Mouse (Mus musculus): ENCODE results near the gene Snap25. TPM values are rescaled to one million over a fixed set of nuclear protein-coding genes. Genes with fewer than 3 reads are reported as not detected.
A peak's percentile ranks its signal among the peaks of the same experiment; 100 is the strongest.

Gene Snap25
- polyA plus RNA-seq (2015; fragmentation: Nextera tagmentation; extraction: Ambion mirVana), result 224 and 276 TPM in 2 replicates

DNA sequence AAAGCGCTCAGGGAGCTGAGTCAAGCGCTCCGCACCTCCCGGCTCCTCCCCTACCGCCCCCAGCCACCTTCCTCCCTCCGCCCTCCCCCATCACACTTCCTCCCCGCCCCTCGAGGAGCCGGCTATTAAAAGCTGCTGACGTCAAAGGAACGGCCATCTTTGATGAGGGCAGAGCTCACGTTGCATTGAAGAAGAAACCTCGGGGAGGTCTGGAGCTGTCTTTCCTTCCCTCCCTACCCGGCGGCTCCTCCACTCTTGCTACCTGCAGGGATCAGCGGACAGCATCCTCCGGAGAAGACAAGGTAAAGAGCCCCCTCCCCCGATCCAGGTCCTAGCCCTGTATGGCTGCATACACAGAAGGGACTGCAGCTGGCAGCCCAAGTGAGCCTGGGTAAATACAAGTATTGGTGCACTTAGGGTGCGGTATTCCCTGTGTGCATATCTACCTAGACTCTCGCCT, at the start of gene Snap25:
Snap25 (plus strand) TSS at position 155 of the 460 bp plus-strand sequence.
- peak within 1 kb of the TSS; percentile 89 for H3K27ac ChIP-seq (replicated peaks)
- H3K4me3 ChIP-seq, result peak within 1 kb of the TSS; percentile 60
- H3K9ac ChIP-seq, result peak within 1 kb of the TSS; percentile 87
- H3K27me3 ChIP-seq, result no peaks in the 10 kb centered on the region
- peaks cover 36% of the 10 kb centered on the region for H3K4me1 ChIP-seq (replicated peaks)
- H3K36me3 ChIP-seq, result no peaks in the 10 kb centered on the region
- 1% methylated on average over 19 of the region's 20 CpGs for WGBS
- H3K4me2 ChIP-seq, result peak within 1 kb of the TSS; percentile 79
- H3K9me3 ChIP-seq, result no peaks in the 10 kb centered on the region
- peak; percentile 88 for ATAC-seq (ENCODE audit: low FRiP score, low read depth)

- Histone ChIP-seq H3K9me3 (no peaks in the 10 kb centered on the region), H3K27ac (replicated peaks) (no peak overlapping the region), H3K9ac (no peak overlapping the region), H3K36me3 (no peaks in the 10 kb centered on the region), H3K4me2 (no peak overlapping the region), H3K27me3 (no peaks in the 10 kb centered on the region), H3K4me1 (replicated peaks) (peaks cover 10% of the 10 kb centered on the region), H3K4me3 (no peak overlapping the region)
- WGBS, result 85% methylated on average over 1 of the region's 1 CpGs
- ATAC-seq (ENCODE audit: low FRiP score, low read depth), result no peak
These were observed 46.3 kb upstream of the Snap25 start for GRCm38 (mm10) chr2:136666951-136667350.

DNA sequence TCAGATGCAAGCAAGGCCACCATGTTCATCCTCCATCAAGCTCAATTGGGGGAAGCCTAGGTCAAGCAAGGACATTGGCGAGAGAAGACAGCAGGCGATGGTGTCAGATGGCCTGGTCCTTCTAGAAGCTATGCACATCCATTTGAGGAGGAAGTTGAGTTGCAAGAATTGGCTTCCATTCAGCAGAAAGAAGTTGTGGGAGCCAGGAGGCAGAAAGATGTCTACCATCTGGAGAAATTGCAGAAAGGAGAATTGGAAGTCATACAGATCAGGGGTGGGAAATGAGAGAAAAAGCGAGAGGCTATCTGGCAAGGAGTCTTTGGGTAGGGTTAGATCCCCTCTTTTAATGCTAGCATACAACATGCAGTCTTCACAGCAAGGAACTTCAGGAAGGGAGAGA, 44.1 kb upstream of the Snap25 start:
- H3K36me3 ChIP-seq, result no peaks in the 10 kb centered on the region
- no peak for ATAC-seq (ENCODE audit: low FRiP score, low read depth)
- no peak overlapping the region for H3K27ac ChIP-seq (replicated peaks)
- H3K9me3 ChIP-seq, result no peaks in the 10 kb centered on the region
- H3K4me2 ChIP-seq, result no peak overlapping the region
- H3K27me3 ChIP-seq, result no peaks in the 10 kb centered on the region
- H3K4me1 ChIP-seq (replicated peaks), result peaks cover 10% of the 10 kb centered on the region
- H3K9ac ChIP-seq, result no peak overlapping the region
- no peak overlapping the region for H3K4me3 ChIP-seq
- 92% methylated on average over 3 of the region's 3 CpGs for WGBS

- Histone ChIP-seq H3K27ac (replicated peaks) (no peak overlapping the region), H3K4me3 (no peak overlapping the region), H3K9ac (no peak overlapping the region), H3K9me3 (no peaks in the 10 kb centered on the region), H3K4me1 (replicated peaks) (peaks cover 10% of the 10 kb centered on the region), H3K4me2 (no peak overlapping the region), H3K27me3 (no peaks in the 10 kb centered on the region), H3K36me3 (no peaks in the 10 kb centered on the region)
- 86% methylated on average over 3 of the region's 3 CpGs for WGBS
- ATAC-seq (ENCODE audit: low FRiP score, low read depth), result no peak
These were observed 43.6 kb upstream of the Snap25 start for GRCm38 (mm10) chr2:136669665-136670064.

DNA sequence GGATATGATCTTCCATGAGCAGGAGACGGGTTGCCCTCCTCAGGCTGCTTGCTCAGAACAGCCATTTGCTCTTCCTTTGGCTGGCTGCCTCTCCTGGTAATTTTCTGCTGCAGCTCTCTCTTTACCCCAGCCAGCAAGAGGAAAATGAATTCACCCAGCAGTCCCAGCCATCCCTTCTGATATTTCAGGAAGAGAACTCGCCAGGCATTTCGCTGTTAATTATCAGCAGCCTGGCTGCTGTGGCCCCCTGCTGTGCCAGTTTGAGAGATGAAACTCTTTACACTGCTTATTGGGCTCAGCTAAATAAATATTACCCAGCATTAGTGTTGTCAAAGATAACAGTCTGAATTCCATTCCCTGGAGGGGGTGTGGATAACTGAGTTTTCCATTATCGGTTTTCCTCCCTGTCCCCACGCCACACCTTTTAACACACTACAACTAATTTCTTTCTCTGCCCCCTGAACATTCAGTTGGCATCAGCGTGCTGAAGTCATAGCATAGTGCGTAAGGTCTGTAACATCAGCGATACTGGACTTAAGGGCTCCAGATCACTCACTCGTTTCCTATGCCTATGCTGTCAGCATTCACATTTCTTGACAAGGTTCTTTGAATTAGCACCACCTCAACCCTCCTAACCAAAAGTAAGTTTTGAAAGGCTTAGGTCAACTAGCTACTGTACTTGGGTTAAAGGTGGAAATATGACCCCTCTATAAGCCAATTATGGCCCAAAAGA, 42.5 kb upstream of the Snap25 start:
- Histone ChIP-seq H3K27me3 (no peaks in the 10 kb centered on the region), H3K36me3 (no peaks in the 10 kb centered on the region), H3K27ac (replicated peaks) (peak overlapping the region; percentile 72), H3K4me1 (replicated peaks) (peaks cover 10% of the 10 kb centered on the region), H3K9ac (no peak overlapping the region), H3K4me3 (peak overlapping the region; percentile 7; the same call in 1 of the 2 replicates), H3K4me2 (peak overlapping the region; percentile 37), H3K9me3 (no peaks in the 10 kb centered on the region)
- ATAC-seq (ENCODE audit: low FRiP score, low read depth), result peak; percentile 85
- 35% methylated on average over 9 of the region's 9 CpGs for WGBS

- H3K36me3 ChIP-seq, result no peaks in the 10 kb centered on the region
- H3K9me3 ChIP-seq, result no peaks in the 10 kb centered on the region
- H3K4me3 ChIP-seq, result no peak overlapping the region
- H3K9ac ChIP-seq, result no peak overlapping the region
- H3K27ac ChIP-seq (replicated peaks), result no peak overlapping the region
- WGBS, result 67% methylated on average over 4 of the region's 4 CpGs
- peaks cover 25% of the 10 kb centered on the region for H3K4me1 ChIP-seq (replicated peaks)
- no peak for ATAC-seq (ENCODE audit: low FRiP score, low read depth)
- H3K4me2 ChIP-seq, result no peak overlapping the region
- no peaks in the 10 kb centered on the region for H3K27me3 ChIP-seq
These were observed 39.0 kb upstream of the Snap25 start for GRCm38 (mm10) chr2:136674077-136674757.

- H3K9me3 ChIP-seq, result no peaks in the 10 kb centered on the region
These were observed 37.1 kb upstream of the Snap25 start for GRCm38 (mm10) chr2:136676196-136676595.

GRCm38 (mm10) chr2:136676918-136677445, 36.3 kb upstream of the Snap25 start:
- H3K27ac ChIP-seq (replicated peaks), result no peak overlapping the region

More at GRCm38 (mm10) chr2:136676196-136676595, 37.1 kb upstream of the Snap25 start:
- H3K4me3 ChIP-seq, result no peak overlapping the region
- no peaks in the 10 kb centered on the region for H3K27me3 ChIP-seq
- peaks cover 24% of the 10 kb centered on the region for H3K4me1 ChIP-seq (replicated peaks)
- H3K36me3 ChIP-seq, result no peaks in the 10 kb centered on the region
- H3K9ac ChIP-seq, result no peak overlapping the region
- 84% methylated on average over 2 of the region's 2 CpGs for WGBS
- no peak for ATAC-seq (ENCODE audit: low FRiP score, low read depth)
- no peak overlapping the region for H3K27ac ChIP-seq (replicated peaks)
- no peak overlapping the region for H3K4me2 ChIP-seq

DNA sequence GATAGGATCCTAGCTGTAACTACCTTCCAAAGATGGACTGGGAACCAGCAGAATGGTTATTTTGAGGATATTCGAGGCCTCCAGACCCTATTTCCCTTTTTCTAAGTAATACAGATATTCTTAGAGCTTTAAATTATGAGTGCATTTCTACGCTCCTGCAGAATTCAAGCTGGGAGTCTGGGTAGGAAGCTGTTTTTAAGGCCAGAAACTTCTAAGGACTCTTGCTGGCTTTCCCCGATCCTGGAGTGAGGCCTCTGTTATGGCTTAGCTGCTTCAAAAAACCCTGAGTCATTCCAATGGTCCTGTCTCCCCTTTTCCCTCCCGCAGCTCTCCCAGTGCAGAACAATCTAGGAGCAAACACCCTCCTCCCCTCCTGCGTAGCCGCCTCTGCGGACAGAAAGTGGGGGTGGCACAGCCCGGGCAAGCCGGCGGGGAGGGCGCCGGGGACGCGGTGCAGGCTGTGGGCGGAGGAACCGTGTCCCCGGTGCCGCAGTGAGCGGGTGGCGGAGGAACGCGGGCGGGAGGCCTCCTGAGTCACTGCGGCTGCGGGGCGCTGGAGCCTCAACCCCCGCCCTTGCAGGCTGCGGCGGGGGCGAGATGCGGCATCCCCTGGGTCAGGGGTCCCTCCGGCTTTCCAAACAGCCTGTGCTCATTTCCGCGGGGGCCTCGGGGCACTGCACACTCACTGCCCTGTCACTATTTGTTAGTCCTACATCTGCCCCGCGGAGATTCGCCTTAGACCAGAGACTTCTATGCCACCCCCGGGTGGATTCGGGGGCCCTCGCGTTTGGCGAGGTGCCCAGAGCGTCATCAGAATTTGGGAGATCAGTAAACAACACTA, 34.7 kb upstream of the Snap25 start:
- peak; percentile 85 for ATAC-seq (ENCODE audit: low FRiP score, low read depth)

More at GRCm38 (mm10) chr2:136676918-136677445, 36.3 kb upstream of the Snap25 start:
- no peak overlapping the region for H3K4me3 ChIP-seq
- H3K4me1 ChIP-seq (replicated peaks), result peaks cover 24% of the 10 kb centered on the region
- no peak overlapping the region for H3K9ac ChIP-seq
- WGBS, result 79% methylated on average over 8 of the region's 8 CpGs
- H3K4me2 ChIP-seq, result no peak overlapping the region
- ATAC-seq (ENCODE audit: low FRiP score, low read depth), result no peak
- H3K9me3 ChIP-seq, result no peaks in the 10 kb centered on the region
- H3K36me3 ChIP-seq, result no peaks in the 10 kb centered on the region
- H3K27me3 ChIP-seq, result no peaks in the 10 kb centered on the region

DNA sequence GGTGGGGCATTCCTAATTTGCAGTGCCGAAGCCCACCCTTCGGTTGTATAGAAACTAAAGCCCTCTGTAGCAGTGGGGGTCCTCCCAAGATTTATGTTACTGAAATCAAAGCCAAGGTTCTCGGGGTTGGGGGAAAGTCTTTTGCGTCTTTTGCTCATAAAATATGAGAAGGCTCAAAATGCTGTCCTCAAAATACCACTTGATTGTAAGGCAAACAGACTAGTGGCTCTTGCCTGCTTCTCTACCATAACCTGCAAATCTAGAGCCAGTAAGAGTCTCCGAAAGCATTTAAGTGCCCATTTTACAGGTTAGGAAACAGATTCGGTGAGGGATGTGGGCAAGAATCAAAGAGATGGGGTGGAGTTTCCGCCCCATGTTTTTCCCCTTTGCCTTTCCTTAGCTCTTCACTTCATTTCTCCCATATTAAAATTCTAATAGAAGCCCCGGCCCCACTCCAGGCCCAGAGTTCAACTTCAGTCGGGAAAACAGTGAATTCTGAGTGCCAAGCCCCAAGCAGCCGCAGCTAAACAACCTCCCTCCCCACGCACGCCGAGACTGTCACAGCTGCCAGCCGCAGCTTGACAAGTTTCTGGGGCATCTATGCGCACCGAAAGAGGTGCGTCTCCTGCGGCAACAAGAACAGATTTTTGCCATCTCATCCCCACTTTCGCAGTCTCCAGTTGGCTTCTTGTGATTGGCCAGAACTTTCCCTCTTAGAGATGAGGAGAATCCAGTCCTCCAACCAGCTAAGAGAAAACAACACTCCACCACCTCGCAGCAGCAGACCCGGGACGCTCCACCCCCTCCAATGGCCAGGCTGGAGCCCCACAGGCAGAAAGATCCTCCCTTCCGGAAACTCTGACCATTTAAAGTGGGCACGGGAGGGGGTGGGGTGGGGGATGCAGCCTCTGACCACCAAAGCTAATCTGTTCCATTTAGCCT, 33.7 kb upstream of the Snap25 start:
- WGBS, result under 1% methylated on average over 24 of the region's 24 CpGs
- Histone ChIP-seq H3K27ac (replicated peaks) (peak overlapping the region; percentile 73), H3K9ac (peak overlapping the region; percentile 58), H3K4me1 (replicated peaks) (peaks cover 24% of the 10 kb centered on the region), H3K4me3 (peak overlapping the region; percentile 51), H3K9me3 (no peaks in the 10 kb centered on the region), H3K27me3 (no peaks in the 10 kb centered on the region), H3K36me3 (no peaks in the 10 kb centered on the region), H3K4me2 (peak overlapping the region; percentile 95)
- ATAC-seq (ENCODE audit: low FRiP score, low read depth), result peak; percentile 88

More for the DNA sequence above, 34.7 kb upstream of the Snap25 start:
- WGBS, result 2% methylated on average over 43 of the region's 44 CpGs
- Histone ChIP-seq H3K9me3 (no peaks in the 10 kb centered on the region), H3K27me3 (no peaks in the 10 kb centered on the region), H3K36me3 (no peaks in the 10 kb centered on the region), H3K4me2 (peak overlapping the region; percentile 95), H3K4me1 (replicated peaks) (peaks cover 24% of the 10 kb centered on the region), H3K27ac (replicated peaks) (peak overlapping the region; percentile 73), H3K4me3 (peak overlapping the region; percentile 51), H3K9ac (peak overlapping the region; percentile 58)
